Mouse (Mus musculus): ENCODE data around the gene Cby1. TPM values are rescaled to one million over a fixed set of nuclear protein-coding genes. Genes with fewer than 3 reads are reported as not detected.

Gene Cby1
- polyA plus RNA-seq, 1 experiment from 2014 or later, result 60.3 TPM

GRCm38 (mm10) chr15:79691023-79691508 lies 32.1 kb downstream of the Cby1 start:
- H3K36me3 ChIP-seq, result peaks cover 9% of the 10 kb centered on the region; the same call in 1 of the 2 replicates
- H3K9ac ChIP-seq, result peak overlapping the region; percentile 78
- H3K27me3 ChIP-seq, result no peaks in the 10 kb centered on the region
- peak overlapping the region; percentile 68; the same call in 1 of the 2 replicates for H3K27ac ChIP-seq
- under 1% methylated on average over 52 of the region's 53 CpGs for WGBS
- H3K4me3 ChIP-seq, result peak overlapping the region; percentile 71
- H3K9me3 ChIP-seq, result no peaks in the 10 kb centered on the region
- 0 out of 2 replicates have a peak, but pooled peaks have one; percentile 3 for ATAC-seq (ENCODE audit: insufficient number of reproducible peaks, insufficient read depth, low FRiP score, low TSS enrichment)
- H3K4me2 ChIP-seq (replicated peaks), result peak overlapping the region; percentile 83
- H3K4me1 ChIP-seq, result peaks cover 35% of the 10 kb centered on the region

- Histone ChIP-seq H3K4me3 (no peak overlapping the region), H3K4me2 (replicated peaks) (peak overlapping the region; percentile 83), H3K4me1 (peaks cover 31% of the 10 kb centered on the region), H3K27me3 (no peaks in the 10 kb centered on the region), H3K9me3 (no peaks in the 10 kb centered on the region), H3K27ac (no peak overlapping the region), H3K9ac (no peak overlapping the region), H3K36me3 (peaks cover 16% of the 10 kb centered on the region; the same call in 1 of the 2 replicates)
- ATAC-seq (ENCODE audit: insufficient number of reproducible peaks, insufficient read depth, low FRiP score, low TSS enrichment), result no peak
- 86% methylated on average over 5 of the region's 5 CpGs for WGBS
Measured at GRCm38 (mm10) chr15:79692334-79692733, 33.3 kb downstream of the Cby1 start.

GRCm38 (mm10) chr15:79693740-79694139 lies 34.7 kb downstream of the Cby1 start:
- peaks cover 16% of the 10 kb centered on the region; the same call in 1 of the 2 replicates for H3K36me3 ChIP-seq

GRCm38 (mm10) chr15:79694512-79694911 lies 35.5 kb downstream of the Cby1 start:
- Histone ChIP-seq H3K27ac (no peak overlapping the region), H3K4me3 (no peak overlapping the region), H3K27me3 (no peaks in the 10 kb centered on the region), H3K4me1 (peaks cover 23% of the 10 kb centered on the region), H3K9me3 (no peaks in the 10 kb centered on the region), H3K9ac (no peak overlapping the region), H3K4me2 (replicated peaks) (no peak overlapping the region), H3K36me3 (peaks cover 16% of the 10 kb centered on the region; the same call in 1 of the 2 replicates)
- no peak for ATAC-seq (ENCODE audit: insufficient number of reproducible peaks, insufficient read depth, low FRiP score, low TSS enrichment)
- 92% methylated on average over 4 of the region's 4 CpGs for WGBS

More at GRCm38 (mm10) chr15:79693740-79694139, 34.7 kb downstream of the Cby1 start:
- ATAC-seq (ENCODE audit: insufficient number of reproducible peaks, insufficient read depth, low FRiP score, low TSS enrichment), result no peak
- H3K9ac ChIP-seq, result no peak overlapping the region
- H3K4me2 ChIP-seq (replicated peaks), result no peak overlapping the region
- no peak overlapping the region for H3K4me3 ChIP-seq
- 83% methylated on average over 11 of the region's 11 CpGs for WGBS
- H3K4me1 ChIP-seq, result peaks cover 26% of the 10 kb centered on the region
- H3K27ac ChIP-seq, result no peak overlapping the region
- H3K9me3 ChIP-seq, result no peaks in the 10 kb centered on the region
- H3K27me3 ChIP-seq, result no peaks in the 10 kb centered on the region

GRCm38 (mm10) chr15:79695516-79695915 lies 36.5 kb downstream of the Cby1 start:
- H3K27ac ChIP-seq, result no peak overlapping the region
- H3K9ac ChIP-seq, result no peak overlapping the region
- WGBS, result 72% methylated on average over 3 of the region's 3 CpGs
- ATAC-seq (ENCODE audit: insufficient number of reproducible peaks, insufficient read depth, low FRiP score, low TSS enrichment), result no peak
- peaks cover 21% of the 10 kb centered on the region for H3K4me1 ChIP-seq
- H3K4me2 ChIP-seq (replicated peaks), result no peak overlapping the region
- peaks cover 16% of the 10 kb centered on the region; the same call in 1 of the 2 replicates for H3K36me3 ChIP-seq
- no peaks in the 10 kb centered on the region for H3K9me3 ChIP-seq
- H3K27me3 ChIP-seq, result no peaks in the 10 kb centered on the region
- no peak overlapping the region for H3K4me3 ChIP-seq

- ATAC-seq (ENCODE audit: insufficient number of reproducible peaks, insufficient read depth, low FRiP score, low TSS enrichment), result no peak
- no peak overlapping the region for H3K4me3 ChIP-seq
Measured at GRCm38 (mm10) chr15:79696508-79696907, 37.5 kb downstream of the Cby1 start.

GRCm38 (mm10) chr15:79697011-79697410 lies 38.0 kb downstream of the Cby1 start:
- Histone ChIP-seq H3K9ac (no peak overlapping the region), H3K27ac (no peak overlapping the region), H3K4me1 (peaks cover 15% of the 10 kb centered on the region), H3K4me3 (no peak overlapping the region), H3K4me2 (replicated peaks) (no peak overlapping the region), H3K9me3 (no peaks in the 10 kb centered on the region), H3K27me3 (no peaks in the 10 kb centered on the region), H3K36me3 (peaks cover 16% of the 10 kb centered on the region; the same call in 1 of the 2 replicates)
- no peak for ATAC-seq (ENCODE audit: insufficient number of reproducible peaks, insufficient read depth, low FRiP score, low TSS enrichment)
- 81% methylated on average over 6 of the region's 6 CpGs for whole genome bisulfite sequencing

More at GRCm38 (mm10) chr15:79696508-79696907, 37.5 kb downstream of the Cby1 start:
- H3K9ac ChIP-seq, result no peak overlapping the region
- H3K4me2 ChIP-seq (replicated peaks), result no peak overlapping the region
- WGBS, result 84% methylated on average over 2 of the region's 2 CpGs
- peaks cover 20% of the 10 kb centered on the region for H3K4me1 ChIP-seq
- H3K27me3 ChIP-seq, result no peaks in the 10 kb centered on the region
- peaks cover 16% of the 10 kb centered on the region; the same call in 1 of the 2 replicates for H3K36me3 ChIP-seq
- H3K27ac ChIP-seq, result no peak overlapping the region
- no peaks in the 10 kb centered on the region for H3K9me3 ChIP-seq

GRCm38 (mm10) chr15:79697558-79698187 lies 38.7 kb downstream of the Cby1 start:
- H3K4me1 ChIP-seq, result peaks cover 9% of the 10 kb centered on the region
- H3K9me3 ChIP-seq, result no peaks in the 10 kb centered on the region
- H3K27me3 ChIP-seq, result no peaks in the 10 kb centered on the region
- 86% methylated on average over 9 of the region's 9 CpGs for WGBS
- no peak overlapping the region for H3K27ac ChIP-seq
- ATAC-seq (ENCODE audit: insufficient number of reproducible peaks, insufficient read depth, low FRiP score, low TSS enrichment), result no peak
- no peak overlapping the region for H3K4me2 ChIP-seq (replicated peaks)
- H3K9ac ChIP-seq, result no peak overlapping the region
- no peak overlapping the region for H3K4me3 ChIP-seq
- H3K36me3 ChIP-seq, result peaks cover 16% of the 10 kb centered on the region; the same call in 1 of the 2 replicates

- Histone ChIP-seq H3K9ac (no peak overlapping the region), H3K36me3 (peaks cover 49% of the 10 kb centered on the region), H3K27me3 (no peaks in the 10 kb centered on the region), H3K4me1 (no peaks in the 10 kb centered on the region), H3K27ac (no peak overlapping the region), H3K4me3 (no peak overlapping the region), H3K4me2 (replicated peaks) (no peak overlapping the region), H3K9me3 (no peaks in the 10 kb centered on the region)
- no peak for ATAC-seq (ENCODE audit: insufficient number of reproducible peaks, insufficient read depth, low FRiP score, low TSS enrichment)
- WGBS, result 84% methylated on average over 17 of the region's 17 CpGs
Measured at GRCm38 (mm10) chr15:79706603-79707214, 47.7 kb downstream of the Cby1 start.

GRCm38 (mm10) chr15:79708229-79708822 lies 49.3 kb downstream of the Cby1 start:
- Histone ChIP-seq H3K9me3 (no peaks in the 10 kb centered on the region), H3K36me3 (peaks cover 65% of the 10 kb centered on the region), H3K9ac (no peak overlapping the region), H3K4me3 (no peak overlapping the region), H3K4me1 (no peaks in the 10 kb centered on the region), H3K4me2 (replicated peaks) (no peak overlapping the region), H3K27ac (no peak overlapping the region), H3K27me3 (no peaks in the 10 kb centered on the region)
- no peak for ATAC-seq (ENCODE audit: insufficient number of reproducible peaks, insufficient read depth, low FRiP score, low TSS enrichment)
- 83% methylated on average over 5 of the region's 5 CpGs for WGBS

- no peaks in the 10 kb centered on the region for H3K27me3 ChIP-seq
- H3K27ac ChIP-seq, result no peak overlapping the region
- H3K9ac ChIP-seq, result no peak overlapping the region
- ATAC-seq (ENCODE audit: insufficient number of reproducible peaks, insufficient read depth, low FRiP score, low TSS enrichment), result no peak
- H3K4me3 ChIP-seq, result no peak overlapping the region
- peaks cover 97% of the 10 kb centered on the region for H3K36me3 ChIP-seq
- no peaks in the 10 kb centered on the region for H3K9me3 ChIP-seq
- H3K4me2 ChIP-seq (replicated peaks), result no peak overlapping the region
- H3K4me1 ChIP-seq, result no peaks in the 10 kb centered on the region
- 88% methylated on average over 7 of the region's 7 CpGs for WGBS
Measured at GRCm38 (mm10) chr15:79715646-79716045, 56.6 kb downstream of the Cby1 start.

Data from embryonic facial prominence, embryonic 12.5 days (tissue).